Mouse (Mus musculus): Measurements from ENCODE around the gene Klkb1. TPM values are rescaled to one million over a fixed set of nuclear protein-coding genes. Genes with fewer than 3 reads are reported as not detected.
"Not testable (repeated sequence)": the region's sequence is repeated elsewhere in the genome, so short reads cannot be mapped to it uniquely, and the experiment has no call there.

Klkb1 gene
- polyA plus RNA-seq (2015; fragmentation: Nextera tagmentation; extraction: Ambion mirVana): 0.21 and 0.44 TPM in 2 replicates

- no peak within 1 kb of the TSS for H3K4me3 ChIP-seq (replicated peaks)
- 73% methylated on average over 7 of the region's 7 CpGs for WGBS
- no peak for ATAC-seq (ENCODE audit: insufficient read depth, low FRiP score, low read depth)
Observed at GRCm38 (mm10) chr8:45294687-45295086, at the start of gene Klkb1. Klkb1 (minus strand) TSS chr8:45294859.

DNA sequence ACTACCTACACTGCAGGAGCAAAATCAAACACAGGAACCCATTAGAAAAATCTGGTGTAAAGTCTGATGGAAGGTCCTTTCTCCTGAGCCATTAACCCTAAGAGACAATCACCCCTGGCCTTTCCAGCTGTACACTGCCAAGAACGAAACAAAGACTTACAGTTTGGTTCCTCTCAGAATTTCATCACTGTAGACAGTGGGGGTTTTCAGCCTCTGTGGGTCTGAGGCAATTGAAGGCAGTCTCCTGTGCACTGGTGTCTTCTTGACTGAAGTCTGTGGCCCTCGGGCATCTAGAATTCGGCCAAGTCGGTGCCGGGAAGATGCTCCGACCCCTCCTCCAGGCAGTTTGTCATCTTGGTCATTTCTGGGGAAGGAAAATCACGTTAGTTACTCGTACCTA, 49.6 kb upstream of the Klkb1 start:
- no peaks in the 10 kb centered on the region for H3K27me3 ChIP-seq (replicated peaks)
- no peaks in the 10 kb centered on the region for H3K4me1 ChIP-seq
- 0 out of 2 replicates have a peak, but pooled peaks cover 12% of the 10 kb centered on the region for H3K36me3 ChIP-seq
- no peak overlapping the region for H3K4me2 ChIP-seq
- H3K4me3 ChIP-seq (replicated peaks): no peak overlapping the region
- ATAC-seq (ENCODE audit: insufficient read depth, low FRiP score, low read depth): no peak
- H3K9ac ChIP-seq: no peak overlapping the region
- H3K27ac ChIP-seq: no peak overlapping the region
- WGBS: 90% methylated on average over 8 of the region's 8 CpGs
- H3K9me3 ChIP-seq: no peaks in the 10 kb centered on the region

More at GRCm38 (mm10) chr8:45294687-45295086, at the start of gene Klkb1:
- H3K9me3 ChIP-seq: no peaks in the 10 kb centered on the region
- no peak within 1 kb of the TSS for H3K4me2 ChIP-seq
- no peak within 1 kb of the TSS for H3K9ac ChIP-seq
- H3K27me3 ChIP-seq (replicated peaks): no peaks in the 10 kb centered on the region
- no peaks in the 10 kb centered on the region for H3K36me3 ChIP-seq
- no peak within 1 kb of the TSS for H3K27ac ChIP-seq
- H3K4me1 ChIP-seq: no peaks in the 10 kb centered on the region

- Histone ChIP-seq H3K27me3 (replicated peaks) (no peaks in the 10 kb centered on the region), H3K4me3 (replicated peaks) (no peak overlapping the region), H3K4me2 (no peak overlapping the region), H3K9ac (no peak overlapping the region), H3K4me1 (no peaks in the 10 kb centered on the region), H3K27ac (peak overlapping the region; percentile 65), H3K9me3 (no peaks in the 10 kb centered on the region), H3K36me3 (0 out of 2 replicates have a peak, but pooled peaks cover 6% of the 10 kb centered on the region)
- peak; percentile 77 for ATAC-seq (ENCODE audit: insufficient read depth, low FRiP score, low read depth)
- 75% methylated on average over 12 of the region's 12 CpGs for WGBS
Observed at GRCm38 (mm10) chr8:45341630-45342628, 47.3 kb upstream of the Klkb1 start.

DNA sequence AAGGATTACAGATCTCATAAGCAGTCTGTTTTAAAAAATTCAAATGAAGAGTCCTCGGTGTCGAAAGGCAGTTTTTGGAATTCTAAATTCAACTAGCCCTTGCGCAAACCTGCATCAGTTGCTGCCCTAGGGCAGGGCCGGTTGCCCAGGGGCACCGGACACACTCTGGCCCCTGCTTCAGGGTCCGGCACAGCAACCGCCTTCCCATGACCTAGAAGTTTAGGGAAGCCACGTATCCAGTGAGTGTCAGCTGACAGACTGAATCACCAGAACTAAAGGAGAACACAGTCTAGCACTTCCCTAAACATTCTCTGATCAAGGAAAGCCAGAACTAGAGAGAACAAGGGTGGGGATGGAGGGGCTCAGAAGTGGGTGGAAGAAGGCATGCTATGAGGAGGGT, 38.8 kb upstream of the Klkb1 start:
- peak overlapping the region; percentile 63 for H3K4me3 ChIP-seq (replicated peaks)
- no peaks in the 10 kb centered on the region for H3K9me3 ChIP-seq
- no peaks in the 10 kb centered on the region for H3K36me3 ChIP-seq
- peak overlapping the region; percentile 87 for H3K4me2 ChIP-seq
- no peak overlapping the region; the same call in 1 of the 2 replicates for H3K9ac ChIP-seq
- H3K27ac ChIP-seq: no peak overlapping the region
- H3K4me1 ChIP-seq: no peaks in the 10 kb centered on the region
- WGBS: 6% methylated on average over 8 of the region's 8 CpGs
- ATAC-seq (ENCODE audit: insufficient read depth, low FRiP score, low read depth): peak; percentile 29; the same call in 1 of the 2 replicates
- H3K27me3 ChIP-seq (replicated peaks): no peaks in the 10 kb centered on the region

DNA sequence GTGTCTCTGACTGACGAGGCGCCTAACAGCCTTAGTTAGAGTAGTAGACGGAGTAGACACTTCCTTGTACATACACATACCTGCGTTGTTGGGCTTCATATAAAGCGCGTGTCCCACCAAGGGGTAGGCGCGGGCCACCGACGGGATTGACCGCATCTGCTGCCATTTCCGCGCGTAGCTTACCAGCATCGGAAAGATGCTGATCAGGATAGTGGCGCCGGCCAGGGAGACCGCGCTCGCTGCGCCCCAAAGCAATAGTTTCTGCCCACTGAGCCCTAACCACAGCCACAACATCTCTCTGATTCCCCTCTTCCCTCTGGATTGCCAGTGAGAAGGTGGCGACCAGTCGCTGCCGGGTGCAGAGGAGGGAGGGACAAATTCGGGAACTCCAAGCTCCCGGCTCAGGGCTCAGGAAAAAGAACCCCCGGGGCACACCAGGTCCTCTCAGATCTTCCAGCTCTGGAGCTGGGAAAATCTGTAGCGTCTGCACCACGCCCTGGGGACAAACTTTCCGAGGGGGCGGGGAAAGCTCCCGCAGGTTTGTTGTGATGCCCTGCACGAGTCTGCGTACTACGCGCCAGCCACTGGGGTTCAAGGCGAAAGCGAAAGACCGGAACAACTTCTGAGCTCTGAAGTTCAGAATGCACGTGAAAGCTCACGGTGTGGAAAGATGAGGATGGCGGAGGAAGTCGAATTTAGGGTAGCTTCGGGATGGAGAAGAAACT, 38.2 kb upstream of the Klkb1 start, which contains the start of gene Cyp4v3:
TSS of gene Cyp4v3 (minus strand) at position 532 of the 725 bp plus-strand sequence.
- 1% methylated on average over 42 of the region's 44 CpGs for WGBS
- peak; percentile 48 for ATAC-seq (ENCODE audit: insufficient read depth, low FRiP score, low read depth)

DNA sequence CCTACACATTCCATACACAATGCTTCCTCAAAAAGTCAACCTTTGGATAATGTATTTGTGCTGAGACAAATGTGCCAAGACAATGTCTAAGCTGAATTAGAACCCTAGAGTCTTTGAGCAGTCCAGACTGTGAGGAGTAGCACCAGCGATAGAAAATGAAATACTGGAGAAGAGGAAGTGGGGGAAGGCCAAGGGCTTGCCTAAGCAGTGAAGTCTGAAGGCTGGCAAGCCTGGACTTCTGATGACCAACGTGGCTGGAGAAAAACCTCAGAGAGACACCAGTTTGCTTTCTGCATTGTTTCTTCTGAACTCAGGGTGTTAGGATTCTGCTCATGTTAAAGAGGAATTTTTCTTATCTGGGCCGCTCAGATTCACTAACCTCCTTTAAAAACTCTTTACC, 36.2 kb upstream of the Klkb1 start:
- Histone ChIP-seq H3K9ac (no peak overlapping the region), H3K4me3 (replicated peaks) (no peak overlapping the region), H3K9me3 (no peaks in the 10 kb centered on the region), H3K4me1 (no peaks in the 10 kb centered on the region), H3K36me3 (no peaks in the 10 kb centered on the region), H3K27ac (no peak overlapping the region), H3K27me3 (replicated peaks) (no peaks in the 10 kb centered on the region), H3K4me2 (no peak overlapping the region)
- WGBS: 62% methylated on average over 3 of the region's 3 CpGs
- ATAC-seq (ENCODE audit: insufficient read depth, low FRiP score, low read depth): no peak

More for the DNA sequence above, 38.2 kb upstream of the Klkb1 start, which contains the start of gene Cyp4v3:
- Histone ChIP-seq H3K4me2 (peak within 1 kb of the TSS; percentile 87), H3K9me3 (no peaks in the 10 kb centered on the region), H3K4me1 (no peaks in the 10 kb centered on the region), H3K27ac (0 out of 2 replicates have a peak within 1 kb of the TSS, but pooled peaks have one; percentile 11), H3K9ac (peak within 1 kb of the TSS; percentile 37), H3K36me3 (no peaks in the 10 kb centered on the region), H3K27me3 (replicated peaks) (no peaks in the 10 kb centered on the region), H3K4me3 (replicated peaks) (peak within 1 kb of the TSS; percentile 63)

DNA sequence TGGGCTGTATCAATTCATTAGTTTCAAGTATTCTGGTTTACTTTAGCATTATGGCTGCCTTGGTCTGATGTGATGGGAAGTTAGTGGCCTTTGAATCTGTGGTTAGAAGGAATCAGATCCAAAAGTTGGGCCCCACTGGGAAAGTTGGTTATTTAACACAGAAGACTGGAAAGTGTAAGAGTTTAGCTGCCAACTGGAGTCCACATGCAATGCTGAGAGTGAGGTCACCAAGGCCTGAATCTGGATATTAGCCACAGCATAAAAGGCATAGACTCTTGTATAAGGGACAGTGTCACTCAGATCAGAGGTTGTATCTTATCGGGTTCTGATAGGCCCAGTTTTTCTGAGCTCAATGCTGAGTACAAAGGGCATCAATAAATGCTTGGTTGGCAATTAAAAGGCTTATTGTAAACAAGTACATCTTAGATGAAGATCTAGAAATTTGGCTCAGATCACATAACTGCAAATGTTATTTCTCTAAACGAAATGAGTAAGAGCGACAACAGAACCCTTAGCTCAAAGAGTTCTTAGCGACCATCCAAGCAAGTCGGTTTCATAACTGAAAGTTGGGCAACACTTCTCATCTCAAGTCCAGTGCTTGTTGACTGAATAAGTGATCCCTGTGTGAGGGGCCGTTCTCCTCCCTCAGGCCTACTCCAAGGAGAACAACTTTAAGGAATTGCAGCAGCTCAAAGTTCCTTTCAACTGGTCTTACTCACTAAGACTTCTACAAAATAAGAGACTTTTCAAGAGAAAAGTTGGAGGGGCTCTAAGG, 34.7 kb upstream of the Klkb1 start:
- WGBS: 88% methylated on average over 6 of the region's 6 CpGs
- Histone ChIP-seq H3K4me1 (no peaks in the 10 kb centered on the region), H3K27me3 (replicated peaks) (no peaks in the 10 kb centered on the region), H3K27ac (no peak overlapping the region), H3K4me3 (replicated peaks) (no peak overlapping the region), H3K36me3 (no peaks in the 10 kb centered on the region), H3K9ac (no peak overlapping the region), H3K4me2 (no peak overlapping the region), H3K9me3 (no peaks in the 10 kb centered on the region)
- no peak for ATAC-seq (ENCODE audit: insufficient read depth, low FRiP score, low read depth)

DNA sequence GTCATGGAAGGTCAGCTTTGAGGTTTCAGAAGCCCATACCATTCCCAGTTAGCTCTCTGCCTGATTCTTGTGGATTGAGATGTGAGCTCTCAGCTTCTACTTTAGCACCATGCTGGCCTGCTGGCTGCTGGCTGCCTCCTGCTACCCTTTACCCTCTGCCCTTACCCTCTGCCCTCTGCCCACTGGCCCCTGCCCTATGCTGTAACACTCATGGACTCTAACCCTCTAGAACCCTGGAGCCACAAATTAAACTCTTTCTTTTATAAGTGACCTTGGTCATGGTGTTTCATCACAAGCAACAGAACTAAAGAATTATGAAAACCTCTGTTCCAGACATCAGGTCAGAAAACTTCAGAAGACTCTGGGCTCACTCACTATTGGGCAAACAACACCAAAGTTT, 32.4 kb upstream of the Klkb1 start:
- H3K4me3 ChIP-seq (replicated peaks): not testable (repeated sequence)

GRCm38 (mm10) chr8:45324151-45324550, 29.5 kb upstream of the Klkb1 start:
- 48% methylated on average over 4 of the region's 4 CpGs for WGBS
- no peaks in the 10 kb centered on the region for H3K36me3 ChIP-seq
- no peak for ATAC-seq (ENCODE audit: insufficient read depth, low FRiP score, low read depth)
- H3K4me3 ChIP-seq (replicated peaks): no peak overlapping the region
- no peak overlapping the region for H3K27ac ChIP-seq
- no peak overlapping the region for H3K9ac ChIP-seq
- H3K27me3 ChIP-seq (replicated peaks): no peaks in the 10 kb centered on the region
- no peaks in the 10 kb centered on the region for H3K9me3 ChIP-seq
- H3K4me1 ChIP-seq: 0 out of 2 replicates have a peak, but pooled peaks cover 6% of the 10 kb centered on the region
- H3K4me2 ChIP-seq: no peak overlapping the region

More for the DNA sequence above, 32.4 kb upstream of the Klkb1 start:
- H3K4me2 ChIP-seq; H3K4me1 ChIP-seq; H3K27ac ChIP-seq; ATAC-seq (ENCODE audit: insufficient read depth, low FRiP score, low read depth); H3K9me3 ChIP-seq; H3K9ac ChIP-seq; H3K36me3 ChIP-seq; H3K27me3 ChIP-seq (replicated peaks): not testable (repeated sequence)

DNA sequence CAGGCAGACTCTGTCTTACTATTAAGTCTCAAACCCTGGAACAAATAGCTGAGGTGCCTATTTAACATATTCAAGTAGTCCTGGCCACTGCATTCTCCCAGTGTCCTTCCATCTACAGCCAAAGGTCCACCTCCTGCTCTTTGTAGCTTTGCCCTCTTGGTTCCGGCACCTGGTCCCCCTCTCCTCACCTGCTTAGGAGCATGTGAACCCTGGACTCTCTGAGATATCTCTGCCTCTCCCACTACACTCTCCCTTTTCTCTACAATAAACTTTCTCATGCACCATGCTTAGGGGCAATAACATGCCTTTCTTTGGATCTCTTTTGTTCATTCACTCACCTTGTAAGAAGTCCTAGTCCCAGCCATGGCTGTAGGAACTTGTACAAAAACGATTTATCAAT, 26.7 kb upstream of the Klkb1 start:
- Histone ChIP-seq H3K36me3 (no peaks in the 10 kb centered on the region), H3K9ac (no peak overlapping the region), H3K4me1 (0 out of 2 replicates have a peak, but pooled peaks cover 6% of the 10 kb centered on the region), H3K27me3 (replicated peaks) (no peaks in the 10 kb centered on the region), H3K4me2 (no peak overlapping the region), H3K27ac (peak overlapping the region; percentile 51; the same call in 1 of the 2 replicates), H3K4me3 (replicated peaks) (no peak overlapping the region), H3K9me3 (no peaks in the 10 kb centered on the region)
- WGBS: 77% methylated on average over 2 of the region's 2 CpGs
- ATAC-seq (ENCODE audit: insufficient read depth, low FRiP score, low read depth): no peak

- H3K4me1 ChIP-seq: 0 out of 2 replicates have a peak, but pooled peaks cover 6% of the 10 kb centered on the region
- no peaks in the 10 kb centered on the region for H3K9me3 ChIP-seq
- peak overlapping the region; percentile 51; the same call in 1 of the 2 replicates for H3K27ac ChIP-seq
- H3K4me2 ChIP-seq: no peak overlapping the region
- no peaks in the 10 kb centered on the region for H3K27me3 ChIP-seq (replicated peaks)
- 27% methylated on average over 1 of the region's 1 CpGs for WGBS
- no peak overlapping the region for H3K9ac ChIP-seq
- peak; percentile 47; the same call in 1 of the 2 replicates for ATAC-seq (ENCODE audit: insufficient read depth, low FRiP score, low read depth)
- H3K4me3 ChIP-seq (replicated peaks): no peak overlapping the region
- H3K36me3 ChIP-seq: no peaks in the 10 kb centered on the region
Observed at GRCm38 (mm10) chr8:45320930-45321329, 26.3 kb upstream of the Klkb1 start.
